Mouse (Mus musculus) cerebral cortex, adult 2 months (tissue): Measurements from ENCODE around the gene Asl.

Experiments
- WGBS: fragments of 180-500 bp; shearing (Covaris S2); methylation state at CpG from one replicate; pipeline ENCODE4 v1.1.7; 2018; 5-methylcytosine and 5-hydroxymethylcytosine counted together

The Asl gene

GRCm38 (mm10) chr5:130007344-130007743 lies 21.7 kb downstream of the Asl start:
- 95% methylated on average over 1 of the region's 1 CpGs for WGBS

DNA sequence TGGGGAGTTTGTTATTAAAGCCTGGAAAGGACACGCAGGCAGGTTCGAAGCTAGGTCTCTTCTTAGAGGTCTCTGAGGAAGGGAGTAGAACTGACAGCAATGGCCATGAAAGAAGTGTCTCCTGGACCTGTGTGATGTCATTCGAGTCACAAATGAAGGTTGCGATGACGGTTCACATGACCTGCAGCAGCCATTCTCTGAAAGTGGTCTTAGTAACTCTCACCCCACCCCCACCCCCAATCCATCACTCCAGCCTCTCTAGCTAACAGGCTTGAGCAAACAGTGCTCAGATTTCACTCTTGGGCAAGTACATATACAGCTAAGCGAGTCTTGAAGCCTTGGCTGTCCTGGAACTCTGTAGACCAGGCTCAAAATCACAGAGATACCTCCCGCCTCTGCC lies 25.8 kb downstream of the Asl start:
- 80% methylated on average over 7 of the region's 7 CpGs for WGBS

GRCm38 (mm10) chr5:130002301-130003146 lies 26.5 kb downstream of the Asl start, which contains the start of gene Gusb:
Gene Gusb (minus strand): TSS chr5:130003049.
- WGBS: 1% methylated on average over 39 of the region's 39 CpGs

DNA sequence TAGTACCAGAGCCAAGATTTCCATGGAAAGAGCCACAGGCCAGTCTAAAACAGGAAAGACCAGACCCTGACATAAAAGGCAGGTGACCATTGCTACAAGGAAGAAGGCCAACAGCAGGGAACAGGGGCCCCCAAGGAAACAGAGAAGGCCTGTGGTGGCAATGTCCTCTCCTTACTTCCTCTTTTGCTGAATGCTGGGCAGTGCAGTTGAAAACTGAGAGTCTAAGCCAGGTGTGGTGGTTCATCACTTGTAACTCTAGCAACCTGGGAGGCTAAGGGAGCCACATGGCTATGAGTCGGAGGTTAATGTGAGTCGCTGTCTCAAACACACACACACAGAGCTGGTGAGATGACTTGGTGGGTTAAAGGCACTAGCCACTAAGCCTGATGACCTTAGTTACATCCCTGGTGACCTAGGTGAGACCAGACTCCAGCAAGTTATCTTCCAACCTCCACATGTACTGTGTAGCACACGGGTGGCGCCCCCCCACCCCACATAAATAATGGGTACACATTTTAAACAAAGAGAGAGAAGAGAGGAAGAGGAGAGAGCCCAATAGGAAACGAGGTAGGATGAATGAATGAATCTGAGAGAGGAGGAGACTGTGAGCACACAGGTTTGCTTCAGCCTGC lies 27.6 kb downstream of the Asl start:
- WGBS: 77% methylated on average over 5 of the region's 5 CpGs

DNA sequence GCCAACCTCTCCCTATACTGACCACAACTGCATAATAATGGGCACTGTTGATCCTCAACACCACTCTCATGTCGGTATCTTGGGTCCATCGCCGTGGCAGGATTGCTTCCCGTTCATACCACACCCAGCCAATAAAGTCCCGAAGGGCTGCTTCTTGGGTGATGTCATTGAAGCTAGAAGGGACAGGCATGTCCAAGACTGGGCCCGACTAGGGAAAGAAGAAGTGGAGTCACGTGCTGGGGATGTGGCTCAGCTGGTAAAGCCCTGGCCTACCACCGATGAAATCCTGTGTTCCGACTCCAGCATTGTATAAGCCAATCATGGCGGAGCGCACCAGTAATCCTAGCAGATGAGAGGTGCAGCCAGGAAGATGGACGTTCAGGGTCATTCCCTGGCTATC lies 28.3 kb downstream of the Asl start:
- 89% methylated on average over 12 of the region's 12 CpGs for whole genome bisulfite sequencing

DNA sequence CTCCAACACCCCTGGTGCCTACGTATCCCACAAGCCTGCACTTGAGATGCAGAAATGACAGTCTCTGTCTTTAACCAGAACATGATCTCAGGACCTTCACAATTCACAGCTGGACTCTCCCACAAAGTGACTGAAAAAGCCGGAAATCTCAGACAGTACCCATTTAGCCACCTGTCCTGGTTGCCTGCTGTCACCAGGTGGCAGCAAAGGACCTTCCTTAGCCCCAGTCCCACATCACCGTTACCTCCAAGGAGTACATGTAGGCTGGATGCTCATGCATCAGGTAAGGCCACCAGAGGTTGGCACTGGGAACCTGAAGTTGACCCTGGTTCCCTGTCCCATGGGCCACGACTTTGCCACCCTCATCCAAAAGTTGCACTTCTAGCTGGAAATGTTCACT lies 29.9 kb downstream of the Asl start:
- 28% methylated on average over 4 of the region's 4 CpGs for WGBS

DNA sequence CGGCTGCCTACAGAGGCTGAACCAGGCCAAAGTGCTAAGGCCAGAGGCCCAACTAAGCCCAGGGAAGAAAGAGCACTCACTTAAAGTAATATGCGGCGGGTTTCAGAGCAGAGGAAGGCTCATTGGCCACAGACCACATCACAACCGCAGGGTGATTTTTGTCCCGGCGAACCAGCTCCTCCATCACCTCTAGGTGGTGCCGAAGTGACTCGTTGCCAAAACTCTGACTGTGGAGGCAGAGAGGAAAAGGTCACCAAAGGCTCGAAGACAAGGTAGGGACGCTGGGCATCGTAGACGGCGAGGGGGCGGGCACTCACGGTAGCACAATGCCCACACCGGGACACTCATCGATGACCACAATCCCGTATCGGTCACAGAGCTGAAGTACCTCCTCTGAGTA lies 31.3 kb downstream of the Asl start:
- 69% methylated on average over 19 of the region's 19 CpGs for WGBS

- 88% methylated on average over 7 of the region's 7 CpGs for WGBS
These were observed 34.1 kb downstream of the Asl start for GRCm38 (mm10) chr5:129994989-129995388.

DNA sequence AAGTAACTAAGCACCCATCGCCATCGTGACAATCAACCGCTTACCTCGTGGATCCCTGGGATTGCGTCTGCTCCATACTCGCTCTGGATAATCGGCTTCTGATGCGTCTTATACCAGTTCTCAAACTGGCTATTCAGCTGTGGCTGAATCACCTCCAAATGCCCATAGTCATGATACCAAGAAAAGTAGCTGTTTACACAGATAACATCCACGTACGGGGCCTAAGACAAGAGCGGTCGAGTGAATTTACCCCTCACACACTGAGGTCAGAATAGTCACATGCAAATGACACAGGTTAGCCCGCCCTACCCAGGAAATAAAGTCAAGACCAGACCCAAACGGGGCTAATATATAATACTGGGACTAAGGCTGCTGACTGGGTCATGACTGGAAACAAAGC lies 35.7 kb downstream of the Asl start:
- WGBS: 96% methylated on average over 14 of the region's 14 CpGs

DNA sequence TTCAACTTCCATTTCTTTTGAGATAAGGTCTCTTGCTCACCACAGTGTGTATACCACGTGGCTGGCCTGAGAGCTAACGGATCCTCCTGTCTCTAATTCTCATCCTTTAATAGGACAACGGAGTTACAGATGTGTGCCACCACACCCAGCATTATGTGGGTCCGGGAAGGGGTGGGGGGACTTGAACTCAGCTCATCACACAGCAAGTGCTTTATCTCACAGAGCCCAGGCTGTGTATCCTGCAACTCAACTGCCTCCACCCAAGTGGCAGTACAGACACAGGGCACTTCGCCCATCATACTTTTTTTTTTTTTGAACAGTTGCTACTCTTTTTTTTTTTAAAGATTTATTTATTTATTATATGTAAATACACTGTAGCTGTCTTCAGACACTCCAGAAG lies 37.1 kb downstream of the Asl start:
- WGBS: 95% methylated on average over 5 of the region's 5 CpGs

GRCm38 (mm10) chr5:129989376-129989775 lies 39.7 kb downstream of the Asl start:
- 81% methylated on average over 13 of the region's 13 CpGs for WGBS

DNA sequence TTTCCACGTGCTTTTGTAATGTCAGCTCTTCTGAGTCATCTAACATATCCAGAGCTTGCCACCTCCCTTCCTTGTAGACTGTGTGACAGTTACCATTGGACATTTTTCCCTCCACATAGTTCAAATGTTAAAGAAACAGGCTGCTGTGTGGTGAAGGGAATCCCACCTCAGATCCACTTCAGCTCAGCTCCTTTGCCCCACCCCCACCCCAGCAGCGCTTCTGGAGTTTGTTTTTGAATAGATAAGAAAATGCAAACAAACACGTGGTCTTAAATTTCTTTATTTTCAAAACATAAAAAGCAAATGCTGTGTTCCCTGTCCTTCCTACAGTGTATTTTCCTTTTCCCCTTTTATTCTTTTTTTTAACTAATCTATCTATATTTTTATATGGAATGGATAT lies 48.8 kb downstream of the Asl start:
- 63% methylated on average over 3 of the region's 3 CpGs for WGBS

- 93% methylated on average over 5 of the region's 5 CpGs for WGBS
These were observed 50.4 kb downstream of the Asl start for GRCm38 (mm10) chr5:129978608-129979007.

- 88% methylated on average over 4 of the region's 4 CpGs for WGBS
These were observed 51.3 kb downstream of the Asl start for GRCm38 (mm10) chr5:129977768-129978167.

- 84% methylated on average over 4 of the region's 4 CpGs for WGBS
These were observed 54.2 kb downstream of the Asl start for GRCm38 (mm10) chr5:129974866-129975311.

- WGBS: 90% methylated on average over 4 of the region's 4 CpGs
These were observed 54.7 kb downstream of the Asl start for GRCm38 (mm10) chr5:129974354-129974753.

DNA sequence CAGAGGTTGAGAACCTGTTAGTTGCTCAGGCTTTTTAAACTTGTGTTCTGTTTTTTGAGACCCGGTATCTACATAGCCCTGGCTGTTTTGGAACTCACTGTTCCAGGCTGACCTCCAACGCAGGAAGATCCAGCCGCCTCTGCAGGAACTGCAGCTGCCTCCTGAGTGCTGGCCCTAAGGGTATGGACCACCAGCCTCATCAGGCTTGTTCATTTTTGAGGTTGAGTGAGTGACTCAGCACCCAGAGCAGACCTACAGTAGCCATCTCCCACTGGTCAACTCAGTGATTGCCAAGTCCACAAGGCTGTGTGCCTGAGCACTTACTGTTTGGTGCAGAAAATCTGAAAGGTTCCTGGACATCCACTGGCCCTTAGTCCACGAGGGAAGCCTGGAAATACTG lies 57.6 kb downstream of the Asl start:
- 79% methylated on average over 4 of the region's 4 CpGs for WGBS

- WGBS: 75% methylated on average over 7 of the region's 7 CpGs
These were observed 60.6 kb downstream of the Asl start for GRCm38 (mm10) chr5:129968417-129968816.

DNA sequence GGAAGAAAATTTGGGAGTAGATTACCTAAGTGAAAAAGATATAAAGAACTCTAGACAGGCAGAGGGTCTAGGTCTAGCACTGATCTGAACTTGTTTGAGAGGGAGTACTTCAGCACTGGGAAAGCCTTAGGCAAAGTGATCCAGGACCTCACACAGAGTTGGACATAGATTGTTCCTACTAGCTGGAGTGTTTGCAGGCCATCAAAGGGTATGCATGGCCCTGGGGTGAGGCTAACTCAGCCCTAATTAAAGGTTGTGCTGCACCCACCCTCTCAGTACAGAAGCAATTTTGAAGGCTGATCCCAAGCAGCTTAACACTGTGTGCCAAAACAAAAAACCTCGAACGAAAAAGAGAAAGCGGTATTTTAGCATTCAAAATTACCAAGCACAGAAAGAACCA lies 62.6 kb downstream of the Asl start:
- 46% methylated on average over 3 of the region's 3 CpGs for WGBS

DNA sequence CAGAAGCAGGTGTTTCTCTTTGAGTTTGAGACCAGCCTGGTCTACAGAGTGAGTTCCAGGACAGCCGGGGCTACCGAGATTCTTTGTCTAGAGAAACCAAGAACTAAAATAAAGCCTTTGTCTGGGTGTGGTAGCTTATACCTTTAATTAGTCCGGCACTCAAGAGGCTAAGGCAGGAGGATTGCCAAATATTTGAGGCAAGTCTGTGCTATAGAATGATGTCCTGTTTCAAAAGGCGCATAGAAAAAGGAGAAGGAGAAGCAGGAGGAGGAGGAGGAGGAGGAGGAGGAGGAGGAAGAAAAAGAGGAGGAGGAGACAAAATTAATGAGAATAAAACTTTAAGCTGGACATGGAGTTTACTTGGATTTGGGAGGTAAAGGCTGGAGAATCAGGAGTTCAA lies 65.8 kb downstream of the Asl start:
- WGBS: 43% methylated on average over 4 of the region's 4 CpGs
